Mouse (Mus musculus) subcutaneous adipose tissue, adult 2 months (tissue): ENCODE data around the gene Ube2d2b. TPM values are rescaled to one million over a fixed set of nuclear protein-coding genes. Genes with fewer than 3 reads are reported as not detected.

Experiments
- polyA plus RNA-seq: library from polyadenylated mRNA; depleted of rRNA; stranded (reverse); fragments of >200 nt; gene quantifications from 2 replicates; pipeline ENCODE4 v1.2.3, GENCODE M21; 2012; ENCODE audit warnings: low replicate concordance; rRNA removed

Ube2d2b gene
- polyA plus RNA-seq: not detected in 2 replicates

GRCm38 (mm10) chr5:107829998-107830560, at the start of gene Ube2d2b:
Gene Ube2d2b, plus strand, starts transcription at chr5:107830099.

GRCm38 (mm10) chr5:107874561-107875260, 44.8 kb downstream of the Ube2d2b start, which contains the start of gene Evi5:
Gene Evi5, minus strand, starts transcription at chr5:107875107.

Other genes starting within 250 kb of the Ube2d2b start
- gene Rpap2, start 232.7 kb upstream of the Ube2d2b start, polyA plus RNA-seq: 4.7 and 6.5 TPM in 2 replicates
- gene Glmn, start 232.2 kb upstream of the Ube2d2b start, polyA plus RNA-seq: 0.87 and 1.3 TPM in 2 replicates
- gene Gfi1, start 104.1 kb upstream of the Ube2d2b start, polyA plus RNA-seq: 0.27 and 0.94 TPM in 2 replicates
- gene Evi5, start 45.0 kb downstream of the Ube2d2b start, polyA plus RNA-seq: 14.8 and 23.2 TPM in 2 replicates
- gene Rpl5, start 70.4 kb downstream of the Ube2d2b start, polyA plus RNA-seq: 15.5 and 43.6 TPM in 2 replicates
- 3.7 and 7.1 TPM in 2 replicates for gene Fam69a, start 157.0 kb downstream of the Ube2d2b start, polyA plus RNA-seq
- 5.9 and 15.5 TPM in 2 replicates for gene Mtf2, start 235.6 kb downstream of the Ube2d2b start, polyA plus RNA-seq